ENCODE assay signal across 10 mouse cellular contexts in the genomic region with DNA sequence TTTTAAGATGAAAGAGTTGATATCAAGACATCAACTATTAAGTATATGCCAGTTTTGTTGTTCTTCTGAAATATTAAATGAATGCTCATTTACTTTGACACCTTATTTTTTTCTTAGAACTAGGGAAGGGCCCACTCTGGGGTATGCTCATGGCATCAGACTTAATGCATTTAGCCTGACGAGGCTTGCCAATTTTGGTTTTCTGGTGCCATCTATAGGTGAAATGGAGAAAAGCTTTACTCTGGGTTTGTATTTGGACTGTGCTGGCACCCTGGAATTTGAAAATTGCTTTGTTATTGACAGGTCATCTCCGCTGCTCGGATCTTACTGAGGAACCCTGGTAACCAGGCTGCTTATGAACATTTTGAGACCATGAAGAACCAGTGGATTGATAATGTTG. TPM values are rescaled to one million over a fixed set of nuclear protein-coding genes. Genes with fewer than 3 reads are reported as not detected.
DNase-seq lines count a peak whose midpoint lies in the region; ATAC-seq and TF ChIP-seq lines count a peak whose summit lies in the region.
"Had no signal": no experiment of that assay in that cellular context is flagged by ENCODE, and none has a peak within 500 bp of the region (broad histone marks: within the 10 kb centered on the region; RNA-seq: fewer than 3 reads in every experiment).

No protein-coding gene starts in this region.

- H3K27me3 ChIP-seq in hindbrain, embryonic 13.5 days = no peaks in the 10 kb centered on the region
- H3K27me3 ChIP-seq in hindbrain, embryonic 12.5 days = no peaks in the 10 kb centered on the region
- no peaks in the 10 kb centered on the region for H3K27me3 ChIP-seq in liver, postnatal 0 days (ENCODE audit: insufficient read depth, low read length)
- H3K27me3 ChIP-seq: embryonic facial prominence, embryonic 15.5 days; limb, embryonic 15.5 days had no signal

- no peak overlapping the region for H3K9ac ChIP-seq in hindbrain, embryonic 13.5 days
- no peak overlapping the region for H3K9ac ChIP-seq in hindbrain, embryonic 12.5 days
- H3K9ac ChIP-seq in ES-E14 (ENCODE audit: insufficient read depth, low read depth, low read length, poor library complexity, severe bottlenecking) = no peak overlapping the region
- H3K9ac ChIP-seq in liver, postnatal 0 days (replicated peaks) = no peak overlapping the region
- H3K9ac ChIP-seq: embryonic facial prominence, embryonic 15.5 days; limb, embryonic 15.5 days had no signal

- in situ Hi-C loops in ES-E14 (cut with MboI; ENCODE audit: low sequenced_read_pairs in 2 of 2, unreplicated experiment in 2 of 2) = no loop called here

- no peak overlapping the region for H3K27ac ChIP-seq in hindbrain, embryonic 13.5 days
- H3K27ac ChIP-seq in hindbrain, embryonic 12.5 days = no peak overlapping the region
- H3K27ac ChIP-seq in ES-E14 (ENCODE audit: insufficient read depth, low read depth, low read length, poor library complexity, severe bottlenecking) = no peak overlapping the region
- peak overlapping the region; percentile 72; the same call in 1 of the 2 replicates for H3K27ac ChIP-seq in cortical plate, adult 2 months (ENCODE audit: insufficient read depth, low read length)
- H3K27ac ChIP-seq in liver, postnatal 0 days (ENCODE audit: low read depth) = no peak overlapping the region
- H3K27ac ChIP-seq: embryonic facial prominence, embryonic 15.5 days; limb, embryonic 15.5 days had no signal

- H3K4me1 ChIP-seq in hindbrain, embryonic 13.5 days (replicated peaks) = no peaks in the 10 kb centered on the region
- H3K4me1 ChIP-seq in hindbrain, embryonic 12.5 days = no peaks in the 10 kb centered on the region
- no peaks in the 10 kb centered on the region for H3K4me1 ChIP-seq in ES-E14 (ENCODE audit: control insufficient read depth in 2 of 2, insufficient read depth in 2 of 2, low read length in 2 of 2, poor library complexity in 1 of 2)
- no peaks in the 10 kb centered on the region; the same call in 1 of the 2 replicates for H3K4me1 ChIP-seq in cortical plate, adult 2 months (ENCODE audit: control insufficient read depth, insufficient read depth, low read length)
- no peaks in the 10 kb centered on the region for H3K4me1 ChIP-seq in liver, postnatal 0 days (ENCODE audit: insufficient read depth)
- H3K4me1 ChIP-seq: embryonic facial prominence, embryonic 15.5 days; limb, embryonic 15.5 days had no signal

- DNase-seq in 3T3-L1 (ENCODE audit: low read depth, low spot score) = peak; percentile 51
- peak; percentile 35 for DNase-seq in ES-E14 (ENCODE audit: low read depth, low spot score)
- no peak for DNase-seq in liver, postnatal 0 days
- no peak for DNase-seq in urinary bladder, adult 2 months (ENCODE audit: low spot score)
- DNase-seq in adrenal gland, adult 2 months = no peak

- 53% methylated on average over 3 of the region's 3 CpGs for WGBS in hindbrain, embryonic 13.5 days
- WGBS in hindbrain, embryonic 12.5 days = 50% methylated on average over 3 of the region's 3 CpGs
- 59% methylated on average over 3 of the region's 3 CpGs for WGBS in liver, postnatal 0 days (ENCODE audit: insufficient replicate concordance)

- TF ChIP-seq EP300 in liver, postnatal 0 days (IDR thresholded peaks at IDR 0.05; ENCODE audit: low read depth) = no peak

- peak; percentile 57 for TF ChIP-seq CTCF in cortical plate, adult 2 months (IDR thresholded peaks at IDR 0.05; ENCODE audit: extremely low read depth, insufficient read depth, low read length)
- TF ChIP-seq CTCF in liver, postnatal 0 days (IDR thresholded peaks at IDR 0.05; ENCODE audit: low read depth) = peak; percentile 71

- H3K9me3 ChIP-seq in hindbrain, embryonic 13.5 days = no peaks in the 10 kb centered on the region
- H3K9me3 ChIP-seq in hindbrain, embryonic 12.5 days (replicated peaks) = no peaks in the 10 kb centered on the region
- no peaks in the 10 kb centered on the region for H3K9me3 ChIP-seq in ES-E14 (ENCODE audit: control insufficient read depth, insufficient read depth, low read depth, low read length)
- H3K9me3 ChIP-seq in liver, postnatal 0 days (ENCODE audit: low read length) = no peaks in the 10 kb centered on the region
- H3K9me3 ChIP-seq: embryonic facial prominence, embryonic 15.5 days; limb, embryonic 15.5 days had no signal

- peaks cover 40% of the 10 kb centered on the region for H3K36me3 ChIP-seq in hindbrain, embryonic 13.5 days
- H3K36me3 ChIP-seq in hindbrain, embryonic 12.5 days = peaks cover 36% of the 10 kb centered on the region
- H3K36me3 ChIP-seq in ES-E14 (ENCODE audit: control insufficient read depth, insufficient read depth, low read length, poor library complexity, severe bottlenecking) = peaks cover 13% of the 10 kb centered on the region
- H3K36me3 ChIP-seq in liver, postnatal 0 days (replicated peaks; ENCODE audit: insufficient read depth, low read length) = peaks cover 72% of the 10 kb centered on the region

- no peak overlapping the region for H3K4me2 ChIP-seq in hindbrain, embryonic 13.5 days
- H3K4me2 ChIP-seq in hindbrain, embryonic 12.5 days (replicated peaks) = no peak overlapping the region
- H3K4me2 ChIP-seq in liver, postnatal 0 days (ENCODE audit: low read depth, low read length) = no peak overlapping the region
- H3K4me2 ChIP-seq: embryonic facial prominence, embryonic 15.5 days; limb, embryonic 15.5 days had no signal

- no peak overlapping the region for H3K4me3 ChIP-seq in hindbrain, embryonic 13.5 days
- no peak overlapping the region for H3K4me3 ChIP-seq in hindbrain, embryonic 12.5 days
- H3K4me3 ChIP-seq in ES-E14 (ENCODE audit: insufficient read depth in 1 of 2, low read depth in 1 of 2, low read length in 2 of 2, poor library complexity in 1 of 2, severe bottlenecking in 1 of 2) = no peak overlapping the region
- no peak overlapping the region for H3K4me3 ChIP-seq in cortical plate, adult 2 months (ENCODE audit: insufficient read depth, low read length)
- no peak overlapping the region for H3K4me3 ChIP-seq in liver, postnatal 0 days (ENCODE audit: low read depth, low read length)
- H3K4me3 ChIP-seq: embryonic facial prominence, embryonic 15.5 days; limb, embryonic 15.5 days had no signal

- ATAC-seq in hindbrain, embryonic 13.5 days (ENCODE audit: low FRiP score) = peak; percentile 71; the same call in 1 of the 2 replicates
- ATAC-seq in hindbrain, embryonic 12.5 days (ENCODE audit: low FRiP score) = no peak
- no peak for ATAC-seq in liver, postnatal 0 days

- TF ChIP-seq POLR2A in cortical plate, adult 2 months (IDR thresholded peaks at IDR 0.05; ENCODE audit: extremely low read depth, insufficient read depth, low read length) = no peak

TF ChIP-seq in ES-E14, 5 proteins besides CTCF, POLR2A, EP300 and RAD21:
- TF ChIP-seq ZC3H11A (IDR thresholded peaks at IDR 0.05; ENCODE audit: borderline replicate concordance, low read depth, low read length) (0 out of 2 replicates have a peak, but pooled peaks have one; percentile 9), MAFK (IDR thresholded peaks at IDR 0.05; ENCODE audit: insufficient read depth, low read depth, low read length) (no peak)

RNA-seq across cellular contexts. Expression of a gene that starts 33.3 kb away (rescaled TPM):
- 92.4 and 94.5 TPM in 2 replicates for polyA plus RNA-seq in hindbrain, embryonic 13.5 days (2015; fragmentation: Nextera tagmentation; extraction: Ambion mirVana)
- 105 and 109 TPM in 2 replicates for polyA plus RNA-seq in hindbrain, embryonic 12.5 days (2016; fragmentation: Nextera tagmentation; extraction: Ambion mirVana)
- 42.4 and 48.5 TPM in 2 replicates for total RNA-seq in ES-E14 (2012; rRNA removed)
- polyA plus RNA-seq in cortical plate, adult 2 months (2012; rRNA removed) = 64.9 and 65.8 TPM in 2 replicates
- 23.5 and 28.6 TPM in 2 replicates for polyA plus RNA-seq in liver, postnatal 0 days (2015; fragmentation: Nextera tagmentation; extraction: Ambion mirVana)
- 60.8 and 76.9 TPM in 2 replicates for polyA plus RNA-seq in urinary bladder, adult 2 months (2012; rRNA removed)
- total RNA-seq in adrenal gland, adult 2 months (2021) = 100 to 1,000 TPM; 106 to 109 TPM
- polyA plus RNA-seq in adrenal gland, adult 2 months (2012; rRNA removed) = 9.0 and 10.3 TPM in 2 replicates

RNA-seq across cellular contexts. Expression of a gene that starts 33.4 kb away (rescaled TPM):
- polyA plus RNA-seq in hindbrain, embryonic 13.5 days (2015; fragmentation: Nextera tagmentation; extraction: Ambion mirVana) = 42.2 and 42.3 TPM in 2 replicates
- polyA plus RNA-seq in hindbrain, embryonic 12.5 days (2016; fragmentation: Nextera tagmentation; extraction: Ambion mirVana) = 76.2 and 79.3 TPM in 2 replicates
- total RNA-seq in ES-E14 (2012; rRNA removed) = 113 and 164 TPM in 2 replicates
- 64.1 and 65.2 TPM in 2 replicates for polyA plus RNA-seq in cortical plate, adult 2 months (2012; rRNA removed)
- polyA plus RNA-seq in liver, postnatal 0 days (2015; fragmentation: Nextera tagmentation; extraction: Ambion mirVana) = 467 and 475 TPM in 2 replicates
- polyA plus RNA-seq in urinary bladder, adult 2 months (2012; rRNA removed) = 83.3 and 100 TPM in 2 replicates
- 100 to 1,000 TPM; 103 to 124 TPM for total RNA-seq in adrenal gland, adult 2 months (2021)
- polyA plus RNA-seq in adrenal gland, adult 2 months (2012; rRNA removed) = 11.8 and 12.4 TPM in 2 replicates

Comparison
In these comparisons a context has a peak if more than half of its experiments do, and no peak if none do; other contexts are left out.
1. DNase-seq: peak in 3T3-L1 (single experiment) and ES-E14 (single experiment); none in liver, postnatal 0 days (single experiment), urinary bladder, adult 2 months (single experiment) and adrenal gland, adult 2 months (single experiment).